Mouse (Mus musculus): ENCODE measurements at regions not wholly inside any gene's neighbourhood (a gene's known extent, or its start where the extent isn't known, plus 50 kb on each side); places are given as distances from the start of the nearest gene placed in this dataset.

GRCm38 (mm10) chr4:137134553-137134952, 86.0 kb upstream of the Zbtb40 start:
- no peak for TF ChIP-seq GATA1 (IDR thresholded peaks at IDR 0.05; ENCODE audit: borderline replicate concordance, low read length)
- TF ChIP-seq FLI1 (IDR thresholded peaks at IDR 0.05; ENCODE audit: low read length), result no peak

Measured in megakaryocyte, embryonic 14.5 days (primary cell).